Mouse (Mus musculus) B cell, adult 2 months (primary cell): Measurements from ENCODE around the gene Asrgl1.
"Not testable (repeated sequence)": the region's sequence is repeated elsewhere in the genome, so short reads cannot be mapped to it uniquely, and the experiment has no call there.

Experiments used
- DNase-seq, 2 experiments: peaks; one replicate each; pipeline ENCODE4 v3.0.0; 2022

Gene Asrgl1

GRCm38 (mm10) chr19:9135512-9136331, at the start of gene Asrgl1:
Asrgl1 (minus strand) TSS chr19:9135636.
- peak; percentile 94 for DNase-seq

- DNase-seq = no peak
These were observed 10.8 kb upstream of the Asrgl1 start for GRCm38 (mm10) chr19:9146214-9146613.

- no peak for DNase-seq
These were observed 8.2 kb upstream of the Asrgl1 start for GRCm38 (mm10) chr19:9143639-9144125.

GRCm38 (mm10) chr19:9143230-9143629, 7.8 kb upstream of the Asrgl1 start:
- no peak for DNase-seq

GRCm38 (mm10) chr19:9140361-9140760, 4.9 kb upstream of the Asrgl1 start:
- peak; percentile 45 to 58 for DNase-seq

GRCm38 (mm10) chr19:9137159-9137558, 1.7 kb upstream of the Asrgl1 start:
- no peak for DNase-seq

GRCm38 (mm10) chr19:9134746-9135511, 507 bp downstream of the Asrgl1 start:
- peak; percentile 73 to 77 for DNase-seq

GRCm38 (mm10) chr19:9129996-9130395, 5.4 kb downstream of the Asrgl1 start:
- no peak for DNase-seq

GRCm38 (mm10) chr19:9128499-9129194, 6.8 kb downstream of the Asrgl1 start:
- no peak for DNase-seq

GRCm38 (mm10) chr19:9123986-9124385, 11.4 kb downstream of the Asrgl1 start:
- DNase-seq = not testable (repeated sequence)

- no peak for DNase-seq
These were observed 13.0 kb downstream of the Asrgl1 start for GRCm38 (mm10) chr19:9122390-9122789.

- no peak for DNase-seq
These were observed 15.6 kb downstream of the Asrgl1 start for GRCm38 (mm10) chr19:9119655-9120425.

- no peak for DNase-seq
These were observed 18.2 kb downstream of the Asrgl1 start for GRCm38 (mm10) chr19:9117275-9117674.

- DNase-seq = no peak
These were observed 19.2 kb downstream of the Asrgl1 start for GRCm38 (mm10) chr19:9116268-9116667.

- DNase-seq = no peak
These were observed 23.4 kb downstream of the Asrgl1 start for GRCm38 (mm10) chr19:9112043-9112442.

GRCm38 (mm10) chr19:9110182-9110869, 25.1 kb downstream of the Asrgl1 start:
- DNase-seq = peak; percentile 69 to 74

- DNase-seq = no peak
These were observed 26.9 kb downstream of the Asrgl1 start for GRCm38 (mm10) chr19:9108536-9108935.

- no peak for DNase-seq
These were observed 28.1 kb downstream of the Asrgl1 start for GRCm38 (mm10) chr19:9107379-9107755.

GRCm38 (mm10) chr19:9106751-9107378, 28.6 kb downstream of the Asrgl1 start:
- DNase-seq = no peak

GRCm38 (mm10) chr19:9106096-9106495, 29.3 kb downstream of the Asrgl1 start:
- DNase-seq = no peak

GRCm38 (mm10) chr19:9105101-9105685, 30.2 kb downstream of the Asrgl1 start:
- DNase-seq = no peak
